Mouse (Mus musculus) cerebellum, postnatal 36 days (tissue): Measurements from ENCODE around the gene Tmem136.
A peak's percentile ranks its signal among the peaks of the same experiment; 100 is the strongest.
"Not testable (repeated sequence)": the region's sequence is repeated elsewhere in the genome, so short reads cannot be mapped to it uniquely, and the experiment has no call there.

Source experiments
- DNase-seq, 2 experiments: peaks; one replicate each; pipeline ENCODE4 v3.0.0; 2021 to 2022; ENCODE audit warnings: mixed read lengths in 2 of 2

The Tmem136 gene

DNA sequence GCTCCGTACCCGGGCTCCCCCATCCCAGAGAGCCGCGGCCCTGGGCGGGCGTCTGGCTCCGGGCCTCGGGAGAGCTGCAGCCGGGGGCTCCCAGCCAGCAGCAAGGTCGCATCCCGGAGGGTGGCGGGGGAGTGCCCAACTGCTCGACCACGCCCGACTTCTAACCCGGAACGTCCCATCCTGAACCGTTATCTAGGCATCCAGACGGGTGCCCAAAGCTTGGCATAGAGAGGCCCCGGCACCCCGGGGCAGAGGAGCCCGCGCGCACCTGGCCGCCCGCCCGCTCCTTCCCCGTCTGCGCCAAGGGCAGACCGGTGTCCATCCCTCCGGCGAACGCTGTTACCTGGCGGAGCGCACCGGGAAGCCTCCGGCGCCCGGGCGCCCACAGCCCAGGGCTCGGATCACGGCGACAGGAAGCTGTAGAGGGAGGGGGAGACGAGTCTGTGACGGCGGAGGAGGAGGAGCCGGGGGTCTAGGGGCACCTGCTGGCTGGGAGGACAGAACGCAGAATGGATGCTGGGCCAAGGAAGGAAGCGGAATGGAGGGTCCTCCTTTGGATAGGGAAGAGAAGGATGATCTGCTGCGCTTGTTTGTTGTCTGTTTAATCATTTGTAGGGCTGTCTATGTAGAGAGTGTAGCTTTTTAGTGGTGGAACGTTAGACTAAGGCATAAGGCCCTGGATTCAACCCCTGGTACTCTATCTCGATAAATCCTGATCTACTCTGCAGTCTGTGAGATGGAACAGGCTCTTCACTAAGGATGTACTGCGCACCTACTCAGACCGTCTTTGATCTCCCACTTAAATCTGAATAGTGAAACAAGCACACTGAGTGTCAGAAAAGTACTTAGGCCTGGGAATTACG lies at the start of gene Tmem136:
Gene Tmem136 (minus strand): TSS at position 437 of the 863 bp plus-strand sequence.
- peak; percentile 72 to 73 for DNase-seq

DNA sequence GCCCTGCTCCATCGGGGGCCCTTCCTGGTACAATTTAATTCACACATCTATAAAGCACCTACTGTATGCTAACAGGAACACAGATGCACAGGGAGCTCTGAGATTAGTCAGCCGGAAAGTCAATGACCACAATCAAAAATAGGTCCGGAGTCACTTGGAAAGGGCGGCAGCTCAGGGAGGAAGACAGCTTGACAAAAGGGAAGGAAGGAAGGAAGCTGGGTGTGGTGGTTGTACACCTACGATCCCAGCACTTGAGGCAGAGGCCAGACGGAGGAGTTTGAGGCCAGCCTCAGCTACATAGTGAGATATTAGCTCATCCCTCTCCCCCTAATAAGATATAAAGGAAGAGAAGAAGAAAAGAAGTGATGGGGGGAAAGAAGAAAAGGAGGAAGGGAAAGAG lies 39.6 kb upstream of the Tmem136 start:
- DNase-seq, result no peak

DNA sequence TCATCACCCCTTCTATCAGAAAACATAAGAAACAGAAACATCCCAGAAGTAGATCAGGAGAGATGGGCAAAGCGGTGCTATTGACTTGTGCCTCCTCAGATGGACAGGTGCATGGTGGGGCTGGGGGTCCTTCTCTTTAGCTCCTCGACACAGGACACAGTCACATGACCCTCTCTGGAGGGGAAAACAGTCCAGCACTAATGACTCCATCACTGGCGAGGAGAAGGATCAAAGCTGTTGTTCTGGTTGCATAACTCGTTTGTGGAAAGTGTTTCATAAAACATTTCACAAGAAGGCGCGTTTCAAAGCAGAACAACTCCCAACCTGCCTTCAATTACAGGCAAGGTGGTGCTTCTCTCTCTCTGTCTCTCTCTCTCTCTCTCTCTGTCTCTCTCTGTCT lies 35.4 kb upstream of the Tmem136 start:
- no peak for DNase-seq

DNA sequence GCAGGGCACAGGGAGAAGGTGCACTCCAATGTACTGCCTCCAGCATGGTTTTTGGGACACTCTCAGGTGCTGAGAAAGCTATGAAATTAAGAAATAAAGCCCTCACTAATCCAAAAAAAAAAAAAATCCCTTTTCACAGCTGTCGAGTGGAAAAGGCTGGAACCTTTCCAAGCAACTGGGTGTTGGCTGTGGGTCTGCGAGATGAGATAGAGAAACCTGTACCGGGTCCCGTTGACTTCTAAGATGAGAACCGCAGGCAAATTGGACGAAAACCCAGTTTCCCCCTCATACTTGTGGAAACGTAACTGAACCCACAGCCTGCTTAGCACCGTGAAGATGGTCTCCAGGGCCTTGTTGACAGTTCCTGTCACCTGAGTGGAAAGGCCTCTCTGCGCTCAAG lies 34.6 kb upstream of the Tmem136 start:
- no peak for DNase-seq

DNA sequence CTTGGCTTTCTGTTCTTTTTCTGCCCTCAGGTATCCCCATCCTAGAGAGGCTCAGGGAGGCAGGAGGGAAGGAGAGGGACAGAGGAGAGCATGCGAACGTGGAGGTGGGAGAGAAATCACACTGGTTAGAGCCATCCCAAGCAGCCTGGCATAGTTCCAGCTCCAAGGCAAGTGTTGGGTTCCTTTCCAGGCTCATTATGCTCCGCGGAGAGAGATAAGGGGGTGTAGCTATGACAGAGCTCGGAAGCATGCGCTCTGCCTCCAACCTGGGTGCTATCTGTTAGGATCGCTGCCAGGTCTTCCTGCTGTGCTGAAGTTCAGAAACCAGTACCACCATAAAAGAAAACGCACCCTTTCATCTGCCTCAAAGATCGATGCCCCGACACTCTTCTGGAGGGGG lies 33.7 kb upstream of the Tmem136 start:
- DNase-seq, result peak in 1 of 2 experiments; percentile 15

DNA sequence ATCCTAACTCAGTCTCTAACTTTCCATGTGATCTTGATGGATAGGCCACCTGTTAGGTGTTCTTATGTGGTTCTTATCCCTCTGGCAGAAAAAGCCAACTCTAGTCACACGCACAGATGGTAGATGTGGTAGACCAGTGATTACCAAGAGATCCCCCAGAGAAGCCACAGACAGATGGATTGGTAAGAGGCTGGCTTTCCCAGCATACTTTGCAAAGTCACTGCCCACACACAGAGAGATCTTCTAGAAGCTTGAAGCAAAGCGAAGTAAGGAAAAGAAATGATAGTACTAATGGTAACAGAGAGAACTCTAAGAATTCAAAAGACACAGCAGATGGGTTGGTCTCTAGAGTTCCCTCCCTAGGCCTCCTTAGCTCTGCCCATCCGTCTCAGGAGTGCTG lies 33.1 kb upstream of the Tmem136 start:
- no peak for DNase-seq

DNA sequence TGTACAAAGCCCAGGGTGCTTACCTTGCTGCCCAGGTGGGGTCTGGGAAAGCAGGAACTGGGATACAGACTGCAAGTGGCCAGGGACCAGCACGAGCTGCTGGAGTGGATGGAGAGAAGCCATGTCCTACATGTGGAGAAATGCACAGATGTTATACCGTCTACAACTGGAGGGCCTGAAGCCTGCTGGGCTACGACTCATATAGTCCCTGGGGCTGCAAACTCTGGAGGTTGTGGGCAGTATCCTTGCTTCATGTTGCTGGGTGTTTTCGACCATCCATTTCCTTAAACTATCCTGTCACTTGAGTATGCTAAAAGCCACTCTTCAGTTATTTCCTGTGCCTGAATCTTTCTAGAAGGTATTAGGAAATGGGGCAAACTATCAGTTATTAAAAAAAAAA lies 28.8 kb upstream of the Tmem136 start:
- no peak for DNase-seq

DNA sequence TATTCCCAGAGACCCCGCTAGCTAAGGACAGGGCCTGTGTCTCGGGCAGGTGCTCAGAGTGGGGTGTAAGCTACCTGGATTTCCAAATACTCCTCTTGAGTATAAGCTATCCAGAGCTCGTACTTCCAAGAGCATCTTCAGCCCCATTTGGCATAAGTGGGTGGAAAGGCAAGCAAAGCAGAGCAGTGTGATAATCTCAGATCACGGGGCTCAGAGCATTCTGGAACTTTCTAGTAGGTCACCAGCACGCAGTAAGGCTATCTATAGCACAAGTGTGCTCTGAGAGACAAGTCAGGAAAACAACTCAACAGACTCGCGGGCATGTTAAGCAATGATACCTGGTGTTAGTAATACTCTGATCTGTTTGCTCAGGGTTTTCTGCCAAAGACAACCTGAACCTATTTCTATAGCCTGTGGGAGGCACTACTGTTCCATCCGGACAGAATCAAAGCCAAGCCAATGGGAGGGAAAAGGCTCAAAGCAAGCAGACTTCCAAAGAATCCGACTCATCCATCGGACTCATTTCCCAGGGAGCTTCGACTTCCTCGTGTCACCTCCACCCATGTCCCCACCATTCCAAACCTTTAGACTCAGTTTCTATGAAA lies 27.9 kb upstream of the Tmem136 start:
- DNase-seq, result no peak

DNA sequence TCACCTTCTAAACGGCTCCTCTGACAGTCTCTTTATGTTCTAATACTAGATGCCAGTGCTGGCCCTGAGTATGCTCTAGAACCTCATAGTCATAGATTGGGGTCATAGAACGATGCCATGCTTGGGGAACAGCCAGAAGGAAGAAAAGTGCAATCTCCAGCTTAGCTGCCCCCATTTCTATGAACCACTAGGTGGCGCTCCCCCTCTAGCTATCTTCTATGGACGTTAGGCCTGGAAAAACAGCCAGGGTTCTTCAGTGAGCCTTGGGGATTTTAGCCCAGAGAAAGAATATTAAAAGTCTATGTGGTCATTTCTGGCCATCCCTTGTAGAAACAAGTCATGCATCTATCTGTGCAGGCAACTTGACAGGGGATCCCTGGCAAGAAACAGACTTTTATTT lies 25.5 kb upstream of the Tmem136 start:
- peak; percentile 60 to 65 for DNase-seq

DNA sequence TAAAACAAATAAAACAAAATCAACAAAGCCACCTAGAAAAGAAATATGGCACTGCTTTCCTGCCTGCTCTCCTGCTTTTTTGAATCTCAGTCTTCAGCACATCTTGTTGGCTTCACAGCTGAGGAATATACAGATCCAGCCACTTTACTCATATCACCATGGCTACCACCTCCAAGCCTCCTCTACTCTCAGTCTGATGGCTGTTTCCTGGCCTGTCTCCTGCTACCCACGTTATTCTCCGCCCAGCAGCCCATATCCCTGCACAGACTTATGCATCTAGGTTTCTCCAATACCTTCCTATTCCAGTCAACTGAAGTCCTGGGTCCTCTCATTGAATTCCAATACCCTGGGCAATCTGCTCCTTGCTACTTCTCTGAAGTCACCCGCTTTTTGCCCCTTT lies 17.2 kb upstream of the Tmem136 start:
- DNase-seq, result no peak

DNA sequence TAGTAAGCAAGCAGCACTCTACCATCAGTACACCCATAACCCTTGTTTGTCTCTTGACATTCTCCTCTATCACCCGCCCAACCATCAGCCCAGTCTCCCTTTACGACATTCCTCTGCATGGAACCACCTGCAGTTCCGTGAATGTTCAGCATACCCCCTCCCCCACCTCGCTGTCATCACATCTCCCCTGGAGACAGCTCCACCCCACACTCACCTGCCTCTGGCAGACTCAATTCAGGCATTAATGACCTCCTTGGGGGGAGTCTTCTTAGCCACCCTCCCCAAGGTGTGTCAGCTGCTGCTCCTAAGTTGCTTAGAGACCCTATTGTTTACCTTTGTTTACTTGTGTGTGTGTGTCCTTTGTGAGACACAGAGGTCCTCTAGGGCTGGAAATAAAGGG lies 16.0 kb upstream of the Tmem136 start:
- DNase-seq, result no peak

DNA sequence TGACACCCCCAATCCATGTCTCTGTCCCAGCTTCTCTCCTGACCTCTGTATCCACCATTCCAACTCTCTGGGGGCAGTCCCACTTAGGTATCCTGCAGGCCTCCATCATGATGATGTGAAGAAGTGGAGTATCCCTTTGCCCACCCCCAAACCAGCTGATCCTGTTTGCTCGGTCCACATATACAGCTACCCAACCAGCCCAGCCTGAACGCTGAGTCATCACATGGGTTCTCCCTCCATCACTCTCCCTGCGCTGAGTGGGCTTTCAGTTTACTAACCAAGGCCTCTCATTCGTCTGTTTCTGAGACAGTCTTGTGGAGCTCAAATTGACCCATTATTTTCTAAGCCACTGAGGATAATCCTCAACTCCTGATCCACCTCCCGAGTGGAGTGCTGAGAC lies 15.6 kb upstream of the Tmem136 start:
- DNase-seq, result no peak

DNA sequence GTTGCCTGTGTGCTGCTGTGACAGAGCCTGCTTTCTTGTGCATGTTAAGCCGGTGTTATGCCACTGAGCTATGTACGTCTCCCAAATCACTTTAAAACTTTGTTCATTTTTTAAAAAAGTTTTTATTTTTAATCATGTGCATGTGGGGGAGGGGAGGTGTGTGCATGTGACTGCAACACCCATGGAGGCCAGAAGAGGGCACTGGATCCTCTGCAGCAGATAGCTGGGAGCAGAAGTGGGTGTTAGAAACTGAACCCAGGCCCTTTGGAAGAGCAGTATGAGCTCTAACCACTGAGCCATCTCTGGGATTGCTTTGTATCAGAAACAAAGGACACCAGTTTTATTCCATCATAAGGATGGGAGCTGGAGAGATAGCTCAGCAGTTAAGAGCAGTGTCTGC lies 14.3 kb upstream of the Tmem136 start:
- no peak for DNase-seq

DNA sequence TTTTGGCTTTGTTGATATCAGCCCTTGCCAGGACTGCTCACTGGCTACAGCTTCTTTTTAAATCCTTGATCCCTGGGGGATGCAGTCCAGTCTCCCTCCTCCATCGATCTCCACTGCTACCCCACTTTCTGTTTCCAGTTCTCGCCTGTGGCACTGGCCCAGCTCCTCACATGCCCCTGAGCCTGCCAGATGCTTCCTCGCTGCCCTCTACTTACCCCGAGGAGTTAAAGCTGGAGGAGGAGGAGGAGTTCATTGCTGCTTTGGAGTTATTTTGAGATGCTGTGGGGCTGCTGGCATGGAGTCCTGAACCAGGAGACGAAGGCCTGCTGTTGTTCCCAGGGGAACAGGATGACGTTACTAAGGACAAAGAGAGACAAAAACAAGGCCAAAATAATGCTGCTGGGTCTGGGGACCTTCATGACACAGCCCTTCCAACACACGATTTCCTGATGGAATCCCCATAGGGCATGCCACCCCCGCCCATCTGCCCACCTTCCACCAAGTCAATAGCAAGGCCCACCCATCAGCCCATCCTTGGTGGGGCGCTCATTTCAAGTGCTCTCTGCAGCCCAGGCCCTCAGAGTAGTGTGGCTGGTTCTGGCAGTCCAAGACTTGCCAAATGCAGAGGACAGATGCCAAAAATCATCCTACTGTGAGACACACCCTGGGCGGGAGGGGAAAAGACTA lies 10.9 kb upstream of the Tmem136 start:
- DNase-seq, result no peak

DNA sequence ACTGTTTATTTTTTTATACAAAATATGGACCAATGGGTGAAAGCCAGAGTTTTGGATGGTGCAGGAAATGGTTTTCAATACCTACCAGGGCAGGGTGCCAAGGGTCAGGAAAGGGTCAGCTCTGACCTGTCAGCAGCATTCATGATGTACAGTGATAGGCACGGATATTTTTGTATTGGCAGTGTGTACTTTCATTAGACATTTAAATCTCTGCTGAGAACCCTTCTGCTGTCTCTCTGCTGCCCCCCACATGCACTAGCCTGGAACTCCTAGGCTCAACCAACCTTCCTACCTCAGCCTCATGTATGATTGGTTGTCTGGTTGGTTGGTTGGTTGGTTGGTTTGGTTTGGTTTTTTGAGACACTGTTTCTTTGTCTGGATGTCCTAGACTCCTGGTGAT lies 6.0 kb upstream of the Tmem136 start:
- no peak for DNase-seq

DNA sequence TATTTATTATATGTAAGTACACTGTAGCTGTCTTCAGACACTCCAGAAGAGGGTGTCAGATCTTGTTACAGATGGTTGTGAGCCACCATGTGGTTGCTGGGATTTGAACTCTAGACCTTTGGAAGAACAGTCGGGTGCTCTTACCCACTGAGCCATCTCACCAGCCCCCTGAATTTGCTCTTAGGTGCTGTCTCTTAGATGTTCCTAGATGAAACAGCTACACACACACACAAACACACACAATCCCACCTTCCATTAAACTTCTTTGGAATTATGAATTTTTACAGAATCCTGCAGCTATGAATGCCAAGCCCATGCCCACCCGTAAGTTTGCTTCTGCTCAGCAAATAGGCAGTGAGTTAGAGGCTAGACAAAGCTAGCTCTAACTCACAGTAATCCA lies 5.6 kb upstream of the Tmem136 start:
- DNase-seq, result not testable (repeated sequence)

DNA sequence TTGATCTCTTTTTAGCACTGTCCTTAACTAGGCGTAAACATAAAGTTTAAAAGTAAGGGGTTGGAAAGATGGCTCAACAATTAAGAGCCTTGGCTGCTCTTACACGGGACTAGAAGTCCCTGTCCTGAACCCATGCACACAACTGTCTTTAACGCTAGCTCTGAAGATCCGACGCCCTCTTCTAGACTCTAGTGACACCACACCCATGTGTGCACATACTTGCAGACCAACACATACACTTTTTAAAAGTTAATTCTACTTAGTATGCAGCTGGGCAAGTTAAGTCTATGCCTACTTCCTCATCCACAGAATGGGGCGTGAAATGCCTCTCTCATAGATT lies 597 bp upstream of the Tmem136 start:
- DNase-seq, result no peak

DNA sequence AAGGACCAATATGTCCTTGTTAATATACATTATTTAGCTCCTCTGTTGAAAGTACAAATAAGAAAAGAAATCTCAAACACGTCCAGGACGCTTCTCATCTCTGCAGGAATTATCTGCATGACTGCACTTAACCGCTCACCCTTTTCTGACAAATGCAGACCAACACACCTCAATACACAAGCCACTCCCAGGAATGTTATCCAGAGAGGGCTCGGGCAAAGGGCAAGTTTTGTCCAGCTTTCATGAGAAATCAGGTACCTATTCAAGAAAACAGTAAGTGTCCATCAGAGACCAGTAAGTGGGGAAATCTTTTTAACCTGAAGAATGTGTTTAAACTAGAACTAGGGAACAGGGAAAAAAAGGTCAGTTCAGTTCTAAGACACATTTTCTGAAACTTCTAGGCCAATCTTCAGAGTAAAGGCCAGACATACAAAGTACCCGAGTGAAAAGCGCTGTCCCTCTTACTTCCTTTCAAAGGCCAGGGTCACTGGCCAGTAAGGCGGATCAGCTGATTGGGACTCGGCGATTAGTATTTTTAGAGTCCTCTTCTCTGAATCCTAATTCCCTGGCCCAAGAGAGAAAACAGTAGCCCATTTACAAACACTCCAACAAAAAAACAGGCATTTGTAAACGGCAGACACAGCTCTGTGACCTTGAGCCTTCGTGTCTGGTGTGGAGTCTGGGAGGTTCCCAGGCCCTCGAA lies 788 bp downstream of the Tmem136 start:
- no peak for DNase-seq

DNA sequence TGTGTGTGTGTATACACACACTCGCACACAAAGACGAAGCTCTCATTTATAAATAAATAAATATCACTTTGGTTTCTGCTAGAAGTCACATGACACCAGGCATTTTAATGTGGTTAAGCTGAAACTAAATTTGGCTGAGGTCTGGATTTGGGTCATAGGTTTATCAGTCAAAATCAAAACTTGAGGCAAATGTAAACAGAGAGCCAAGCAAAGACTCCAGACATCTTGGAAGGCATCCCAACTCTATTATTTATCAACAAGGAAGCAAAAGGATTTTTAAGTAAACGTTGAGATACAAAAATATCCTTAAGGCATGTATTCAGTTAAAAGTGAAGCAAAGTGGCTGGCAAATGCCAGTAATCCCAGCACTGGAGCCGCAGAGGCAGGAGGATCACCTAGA lies 1.5 kb downstream of the Tmem136 start:
- DNase-seq, result no peak

DNA sequence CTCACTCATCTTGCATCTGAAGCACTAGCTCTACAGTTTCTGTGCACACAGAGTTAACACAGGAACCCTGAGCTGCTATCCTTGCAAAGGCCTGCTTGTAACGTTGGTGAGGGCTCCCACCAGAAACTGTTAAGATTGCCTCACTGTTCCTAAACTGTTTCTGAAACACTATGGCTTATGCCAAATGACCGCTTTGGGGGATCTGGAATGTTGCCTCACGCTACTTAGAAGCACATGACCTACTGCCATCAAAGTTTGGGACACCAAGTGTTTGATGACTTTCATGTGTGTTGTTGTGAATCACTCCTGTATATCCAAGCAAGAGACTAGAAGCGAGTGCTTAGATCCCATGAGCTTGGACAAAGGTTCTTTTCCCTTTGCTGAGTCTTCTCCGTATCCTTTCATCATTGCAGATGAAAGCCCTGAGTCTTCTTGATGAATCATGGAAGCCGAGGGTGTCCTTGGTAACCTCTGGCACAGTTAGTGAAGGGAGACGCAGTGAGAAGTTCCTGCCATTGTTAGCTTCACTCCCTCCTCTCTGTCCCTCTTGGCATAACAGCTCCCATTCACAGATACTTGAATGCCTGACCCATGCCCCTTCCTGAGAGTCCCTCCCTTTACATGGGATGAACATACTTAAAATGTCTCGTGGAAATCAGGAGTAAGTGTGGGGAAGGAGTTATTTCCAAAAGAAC lies 5.9 kb downstream of the Tmem136 start:
- no peak for DNase-seq

DNA sequence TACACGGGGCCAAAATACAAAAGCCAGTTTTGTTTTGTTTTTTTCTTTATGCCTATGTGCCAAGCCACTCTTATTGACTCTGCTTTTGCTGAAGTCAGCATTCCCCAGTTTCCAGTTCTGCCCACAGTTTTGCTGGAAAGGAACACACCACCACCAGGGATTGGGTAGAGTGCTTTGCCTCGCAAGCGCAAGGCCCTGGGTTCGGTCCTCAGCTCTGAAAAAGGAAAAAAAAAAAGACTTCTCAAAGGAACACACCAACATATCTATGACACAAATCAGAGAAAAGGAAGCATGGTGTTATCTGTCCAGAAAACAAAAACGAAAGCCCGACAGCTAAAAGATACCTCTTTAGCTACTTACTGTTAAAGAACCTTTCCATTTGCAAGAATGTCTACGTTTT lies 7.2 kb downstream of the Tmem136 start:
- no peak for DNase-seq

DNA sequence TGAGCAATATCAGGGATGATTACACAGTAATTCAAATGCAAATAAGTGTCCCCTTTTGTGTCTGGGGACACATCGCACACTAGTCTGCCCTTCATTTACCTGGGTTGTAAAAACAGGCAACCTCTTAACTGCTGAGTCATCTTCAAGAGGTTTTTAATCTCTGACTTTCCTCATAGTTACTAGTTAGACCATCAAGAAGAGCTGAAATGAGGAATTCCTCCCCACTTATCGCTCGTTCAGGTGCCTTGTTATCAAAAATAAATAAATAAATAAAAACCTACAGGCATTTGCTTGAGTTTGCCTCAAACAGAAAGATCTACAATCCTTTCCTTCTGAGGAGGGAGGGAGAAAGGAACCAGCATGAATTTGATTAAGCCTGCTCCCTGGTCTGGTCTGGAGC lies 7.6 kb downstream of the Tmem136 start:
- no peak for DNase-seq

DNA sequence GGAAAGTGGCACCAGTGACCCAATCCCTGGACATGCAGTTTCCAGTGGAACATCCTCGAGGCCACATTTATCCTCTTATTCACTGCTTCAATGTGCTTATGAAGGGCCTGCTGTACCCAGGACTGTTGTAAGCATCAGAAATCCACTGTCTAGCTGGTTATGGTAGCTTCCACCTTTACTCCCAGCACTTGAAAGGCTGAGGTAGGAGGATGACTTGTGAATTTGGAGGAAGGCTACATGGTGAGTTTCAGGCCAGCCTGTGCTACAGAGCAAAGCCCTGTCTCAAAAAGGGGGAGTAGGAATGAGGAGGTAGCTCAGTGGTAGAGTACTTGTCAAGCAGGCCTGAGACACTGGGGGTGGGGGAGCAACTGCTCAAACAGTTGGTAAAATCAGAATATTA lies 8.3 kb downstream of the Tmem136 start:
- no peak for DNase-seq
